Mouse (Mus musculus) testis, adult 2 months (tissue): ENCODE measurements around the gene Nxph4.

Experiments used
- CTCF ChIP-seq: fragments of 200-500 bp; IDR thresholded peaks from 2 replicates; pipeline ENCODE4 v1.5.1; 2012; ENCODE audit warnings: low read depth, mild to moderate bottlenecking, inconsistent platforms, low read length, moderate library complexity; ENCODE audit not compliant: control insufficient read depth, insufficient read depth, insufficient replicate concordance
- POLR2A ChIP-seq: fragments of 200-500 bp; IDR thresholded peaks from 2 replicates; pipeline ENCODE4 v1.6.1; 2012; ENCODE audit warnings: low read depth, mild to moderate bottlenecking, inconsistent platforms, low read length, moderate library complexity; ENCODE audit not compliant: control insufficient read depth

DNA sequence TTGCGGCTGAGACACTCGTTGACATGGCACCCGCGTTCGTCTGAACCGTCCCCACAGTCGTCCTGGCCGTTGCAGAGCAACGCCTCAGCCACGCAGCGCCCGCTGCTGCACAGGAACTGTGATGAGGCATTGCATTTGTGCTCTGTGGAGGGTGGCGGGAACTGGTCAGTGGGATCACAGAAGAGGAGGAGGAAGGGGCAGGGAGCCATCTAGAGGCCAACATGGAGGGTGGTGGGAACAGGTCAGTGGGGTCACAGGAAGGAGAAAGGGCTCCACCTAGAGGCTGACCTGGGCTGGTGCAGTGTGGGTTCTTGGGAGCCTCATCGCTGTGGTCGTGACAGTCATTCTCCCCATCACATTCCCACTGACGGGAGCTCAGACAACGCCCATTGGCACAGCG, 21.3 kb upstream of the Nxph4 start:
- TF ChIP-seq CTCF (peak; percentile 87; the same call in 1 of the 2 replicates), POLR2A (no peak)
